Mouse (Mus musculus): ENCODE measurements at regions not wholly inside any gene's neighbourhood (a gene's known extent, or its start where the extent isn't known, plus 50 kb on each side); places are given as distances from the start of the nearest gene placed in this dataset.
A peak's percentile ranks its signal among the peaks of the same experiment; 100 is the strongest.

DNA sequence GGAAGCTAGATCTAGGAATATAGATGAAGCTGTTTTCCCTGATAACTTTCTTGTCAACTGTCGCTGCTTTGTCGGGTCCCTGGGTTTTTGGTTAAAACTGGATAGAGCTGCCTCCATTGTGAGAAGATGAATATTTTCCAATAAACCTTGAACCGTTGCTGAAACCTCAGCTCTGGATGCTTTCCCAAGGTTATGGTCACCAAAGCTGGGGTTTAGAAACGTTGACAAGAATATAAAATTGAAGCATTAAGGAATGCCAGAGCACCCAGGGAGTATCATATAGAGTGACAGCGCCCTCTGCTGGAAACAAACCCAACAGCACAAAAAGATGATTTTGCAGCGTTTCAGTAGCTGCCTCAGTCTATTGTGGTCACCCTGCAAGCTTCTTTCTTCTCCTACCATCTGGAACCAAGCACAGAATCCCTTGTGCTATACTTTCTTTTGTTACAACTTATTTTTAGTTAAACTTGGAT, 111.7 kb upstream of the Snx19 start:
- Histone ChIP-seq H3K9me3 (ENCODE audit: low read length) (no peaks in the 10 kb centered on the region), H3K4me2 (ENCODE audit: low read depth) (peak overlapping the region; percentile 18), H3K27me3 (ENCODE audit: insufficient read depth, low read length) (no peaks in the 10 kb centered on the region), H3K9ac (no peak overlapping the region), H3K36me3 (ENCODE audit: insufficient read depth) (no peaks in the 10 kb centered on the region), H3K27ac (ENCODE audit: low read depth, low read length) (no peak overlapping the region), H3K4me1 (ENCODE audit: insufficient read depth) (no peaks in the 10 kb centered on the region), H3K4me3 (ENCODE audit: low read depth, low read length) (no peak overlapping the region)
- WGBS = 34% methylated on average over 6 of the region's 6 CpGs
- peak; percentile 81 for TF ChIP-seq CTCF (IDR thresholded peaks at IDR 0.05; ENCODE audit: low read depth)
- peak; percentile 58 for ATAC-seq
- DNase-seq = peak; percentile 85

DNA sequence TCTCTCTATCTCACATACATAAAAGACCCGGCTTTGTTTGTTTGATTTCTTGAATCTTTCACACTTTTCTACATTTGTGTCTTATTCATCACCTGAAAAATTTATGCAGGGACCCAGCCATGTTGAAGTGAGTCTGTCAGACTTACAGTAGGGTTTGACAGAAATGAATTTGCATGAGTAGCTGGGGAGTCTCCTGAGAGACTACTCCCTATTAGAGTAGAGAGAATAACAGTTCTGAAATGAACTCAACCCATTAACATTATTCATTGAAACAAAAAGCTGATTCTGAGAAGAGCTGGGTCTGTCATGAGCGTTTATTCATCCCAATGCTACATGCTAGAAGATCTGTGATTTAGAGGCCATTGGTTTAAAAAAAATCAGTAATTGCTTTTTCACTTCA, 82.0 kb upstream of the Snx19 start:
- peak; percentile 14 for DNase-seq
- Histone ChIP-seq H3K9me3 (ENCODE audit: low read length) (no peaks in the 10 kb centered on the region), H3K36me3 (ENCODE audit: insufficient read depth) (no peaks in the 10 kb centered on the region), H3K4me2 (ENCODE audit: low read depth) (no peak overlapping the region), H3K4me3 (ENCODE audit: low read depth, low read length) (no peak overlapping the region), H3K9ac (no peak overlapping the region), H3K27ac (ENCODE audit: low read depth, low read length) (no peak overlapping the region), H3K27me3 (ENCODE audit: insufficient read depth, low read length) (no peaks in the 10 kb centered on the region), H3K4me1 (ENCODE audit: insufficient read depth) (no peaks in the 10 kb centered on the region)
- 60% methylated on average over 2 of the region's 2 CpGs for WGBS
- TF ChIP-seq CTCF (IDR thresholded peaks at IDR 0.05; ENCODE audit: low read depth) = no peak
- ATAC-seq = peak; percentile 67; the same call in 1 of the 2 replicates

DNA sequence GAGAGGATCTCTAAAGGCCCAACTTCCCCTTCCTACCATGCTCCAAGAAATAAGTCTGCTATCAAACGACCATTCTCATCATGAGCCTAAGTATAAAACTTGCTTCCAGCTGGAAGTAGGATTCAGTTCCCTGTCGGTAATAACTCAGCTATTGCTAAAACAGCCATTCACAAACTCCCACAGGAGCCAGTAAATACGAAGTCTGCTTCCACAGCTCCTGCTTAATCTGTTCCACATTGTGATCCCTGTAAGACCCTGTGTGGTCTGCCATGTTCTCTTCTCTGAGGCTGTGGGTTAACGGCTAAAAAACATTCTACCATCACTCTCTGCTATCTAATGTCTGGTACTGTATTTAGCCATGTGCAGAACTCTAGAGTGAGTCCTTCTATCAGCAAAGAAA, 72.9 kb upstream of the Snx19 start:
- Histone ChIP-seq H3K9ac (no peak overlapping the region), H3K4me1 (ENCODE audit: insufficient read depth) (no peaks in the 10 kb centered on the region), H3K36me3 (ENCODE audit: insufficient read depth) (no peaks in the 10 kb centered on the region), H3K27me3 (ENCODE audit: insufficient read depth, low read length) (no peaks in the 10 kb centered on the region), H3K27ac (ENCODE audit: low read depth, low read length) (no peak overlapping the region), H3K4me2 (ENCODE audit: low read depth) (no peak overlapping the region), H3K9me3 (ENCODE audit: low read length) (no peaks in the 10 kb centered on the region), H3K4me3 (ENCODE audit: low read depth, low read length) (no peak overlapping the region)
- DNase-seq (no peak), ATAC-seq (no peak)
- WGBS = 79% methylated on average over 4 of the region's 4 CpGs
- no peak for TF ChIP-seq CTCF (IDR thresholded peaks at IDR 0.05; ENCODE audit: low read depth)

DNA sequence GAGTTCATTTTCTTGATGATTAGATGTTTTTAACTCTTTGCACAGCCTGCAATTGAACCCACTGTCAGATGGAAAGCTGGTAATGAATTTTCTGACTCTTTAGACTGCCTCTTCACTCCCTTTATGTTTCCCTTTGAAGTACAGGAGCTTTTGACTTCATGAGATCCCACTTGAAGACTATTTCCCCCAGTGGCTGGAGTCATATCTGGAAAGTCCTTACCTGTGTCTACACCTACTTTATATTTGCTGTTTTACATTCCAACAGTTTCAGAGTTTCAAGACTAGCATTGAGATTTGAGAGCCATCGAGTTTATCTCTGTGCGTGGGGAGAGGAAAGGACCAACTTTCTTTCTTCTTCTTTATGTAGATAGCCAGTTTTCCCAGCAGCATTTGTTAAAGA, 71.3 kb upstream of the Snx19 start:
- Histone ChIP-seq H3K36me3 (ENCODE audit: insufficient read depth) (no peaks in the 10 kb centered on the region), H3K27me3 (ENCODE audit: insufficient read depth, low read length) (no peaks in the 10 kb centered on the region), H3K9ac (no peak overlapping the region), H3K9me3 (ENCODE audit: low read length) (no peaks in the 10 kb centered on the region), H3K4me3 (ENCODE audit: low read depth, low read length) (no peak overlapping the region), H3K4me1 (ENCODE audit: insufficient read depth) (no peaks in the 10 kb centered on the region), H3K27ac (ENCODE audit: low read depth, low read length) (no peak overlapping the region), H3K4me2 (ENCODE audit: low read depth) (no peak overlapping the region)
- DNase-seq = no peak
- no peak for TF ChIP-seq CTCF (IDR thresholded peaks at IDR 0.05; ENCODE audit: low read depth)
- WGBS = 94% methylated on average over 2 of the region's 2 CpGs
- ATAC-seq = no peak

DNA sequence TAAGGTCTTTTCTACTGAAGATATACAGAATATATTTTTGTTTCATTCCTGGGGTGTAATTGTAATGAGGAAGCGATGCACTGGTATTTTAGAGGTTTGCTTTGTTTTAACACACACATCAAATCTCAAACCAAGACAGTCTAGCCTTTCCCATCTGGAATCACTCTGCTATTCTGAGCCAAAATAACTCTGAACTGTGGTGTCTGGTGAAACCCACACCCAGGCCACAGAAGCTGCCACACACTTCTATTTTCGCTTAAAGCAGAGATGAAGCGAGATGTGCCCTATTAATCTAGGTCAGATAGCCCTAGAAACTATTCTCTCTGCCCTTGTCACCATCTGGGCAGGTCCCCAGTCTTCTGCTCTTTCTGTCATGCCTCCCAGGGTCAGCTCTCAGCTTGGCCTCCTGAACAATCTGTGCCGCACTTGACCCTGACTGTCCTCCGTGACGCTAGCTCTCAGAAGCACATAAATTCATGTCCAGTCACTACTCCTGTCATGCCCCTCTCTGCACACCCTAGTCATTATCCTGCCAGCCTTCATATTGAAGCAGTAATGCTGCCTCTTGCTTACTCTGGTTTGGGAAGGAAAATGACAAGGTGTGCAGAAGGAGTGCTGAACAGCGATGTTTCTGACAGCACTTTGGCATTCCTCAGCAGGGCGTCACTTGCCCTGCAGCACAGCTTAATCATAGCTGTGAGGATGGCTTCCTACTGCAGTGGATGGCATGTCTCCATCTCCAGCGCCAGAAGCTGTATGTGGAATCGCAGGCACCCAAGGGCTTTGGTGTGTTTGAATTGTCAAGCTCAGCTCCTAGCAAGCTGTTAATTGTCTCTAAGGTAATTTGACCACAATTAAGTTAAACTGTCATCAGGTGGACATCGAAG, 57.1 kb upstream of the Snx19 start:
- ATAC-seq = no peak
- no peak for TF ChIP-seq CTCF (IDR thresholded peaks at IDR 0.05; ENCODE audit: low read depth)
- Histone ChIP-seq H3K4me3 (ENCODE audit: low read depth, low read length) (no peak overlapping the region), H3K27ac (ENCODE audit: low read depth, low read length) (no peak overlapping the region), H3K9ac (no peak overlapping the region), H3K4me2 (ENCODE audit: low read depth) (no peak overlapping the region), H3K4me1 (ENCODE audit: insufficient read depth) (no peaks in the 10 kb centered on the region), H3K27me3 (ENCODE audit: insufficient read depth, low read length) (no peaks in the 10 kb centered on the region), H3K36me3 (ENCODE audit: insufficient read depth) (no peaks in the 10 kb centered on the region), H3K9me3 (ENCODE audit: low read length) (no peaks in the 10 kb centered on the region)
- 77% methylated on average over 11 of the region's 11 CpGs for WGBS
- no peak for DNase-seq

DNA sequence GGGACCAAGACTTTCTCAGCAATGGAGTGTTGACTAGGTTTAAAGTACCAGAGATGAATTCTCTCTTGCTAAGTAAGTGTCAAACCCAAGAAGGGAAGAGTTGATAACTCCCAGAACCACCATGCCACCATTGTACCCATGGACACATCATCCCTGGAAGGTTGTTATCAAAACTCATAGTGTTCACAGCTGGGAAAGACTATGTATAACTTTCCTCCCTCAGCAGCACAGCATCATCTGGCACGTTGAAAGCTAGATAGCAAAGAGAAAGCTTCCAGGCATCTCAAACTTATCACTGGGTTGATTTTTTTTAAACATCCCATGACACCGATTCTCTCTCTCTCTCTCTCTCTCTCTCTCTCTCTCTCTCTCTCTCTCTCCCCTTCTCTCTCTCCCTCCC, 56.1 kb upstream of the Snx19 start:
- H3K9me3 ChIP-seq (ENCODE audit: low read length) = no peaks in the 10 kb centered on the region
- no peak for TF ChIP-seq CTCF (IDR thresholded peaks at IDR 0.05; ENCODE audit: low read depth)
- no peak for ATAC-seq
- H3K4me3 ChIP-seq (ENCODE audit: low read depth, low read length) = no peak overlapping the region
- no peaks in the 10 kb centered on the region for H3K27me3 ChIP-seq (ENCODE audit: insufficient read depth, low read length)
- H3K4me1 ChIP-seq (ENCODE audit: insufficient read depth) = no peaks in the 10 kb centered on the region
- no peak overlapping the region for H3K9ac ChIP-seq
- H3K4me2 ChIP-seq (ENCODE audit: low read depth) = no peak overlapping the region
- DNase-seq = no peak
- WGBS = 78% methylated on average over 2 of the region's 2 CpGs
- H3K27ac ChIP-seq (ENCODE audit: low read depth, low read length) = no peak overlapping the region
- H3K36me3 ChIP-seq (ENCODE audit: insufficient read depth) = no peaks in the 10 kb centered on the region

DNA sequence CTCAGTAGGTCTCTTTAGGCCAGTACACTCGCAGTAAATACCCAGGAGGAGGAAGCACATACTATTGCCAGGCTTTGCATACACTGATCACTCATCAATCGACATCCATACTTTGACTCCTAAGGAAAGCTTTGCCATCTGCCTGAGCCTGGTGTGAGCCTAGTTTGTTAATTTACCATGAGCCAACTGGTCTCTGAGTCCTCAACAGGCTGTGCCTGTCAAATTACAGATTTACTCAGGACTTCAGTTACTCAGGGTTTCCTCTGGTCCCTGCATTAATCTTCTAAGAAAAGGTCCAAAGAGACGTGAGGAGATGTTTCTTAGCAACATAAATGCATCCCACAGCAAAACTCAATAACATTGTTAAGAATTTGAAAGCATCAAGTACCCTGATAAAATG, 50.0 kb upstream of the Snx19 start:
- no peak overlapping the region for H3K4me2 ChIP-seq (ENCODE audit: low read depth)
- peak; percentile 16 for DNase-seq
- H3K4me3 ChIP-seq (ENCODE audit: low read depth, low read length) = no peak overlapping the region
- H3K9ac ChIP-seq = no peak overlapping the region
- TF ChIP-seq CTCF (IDR thresholded peaks at IDR 0.05; ENCODE audit: low read depth) = no peak
- ATAC-seq = peak; percentile 59
- H3K27me3 ChIP-seq (ENCODE audit: insufficient read depth, low read length) = no peaks in the 10 kb centered on the region
- H3K36me3 ChIP-seq (ENCODE audit: insufficient read depth) = no peaks in the 10 kb centered on the region
- no peaks in the 10 kb centered on the region for H3K9me3 ChIP-seq (ENCODE audit: low read length)
- 30% methylated on average over 3 of the region's 3 CpGs for WGBS
- no peak overlapping the region for H3K27ac ChIP-seq (ENCODE audit: low read depth, low read length)
- no peaks in the 10 kb centered on the region for H3K4me1 ChIP-seq (ENCODE audit: insufficient read depth)

All from forebrain, postnatal 0 days (tissue).